Mouse (Mus musculus) MEL (cell line): ENCODE data around the gene Fbxw11.

Source experiments
- CTCF ChIP-seq, 3 experiments: IDR thresholded peaks in 2 of 3; conservative IDR thresholded peaks in 1 of 3; 2 replicates each; pipeline ENCODE4 v1.5.1; 2011 to 2012; ENCODE audit warnings: low read length in 3 of 3, low read depth in 2 of 3, mild to moderate bottlenecking in 2 of 3, improper control_type of control experiment in 1 of 3, inconsistent platforms in 1 of 3, mixed read lengths in 1 of 3, moderate library complexity in 1 of 3; ENCODE audit not compliant: control insufficient read depth in 1 of 3, insufficient read depth in 1 of 3, poor library complexity in 1 of 3, severe bottlenecking in 1 of 3
- EP300 ChIP-seq, 2 experiments: IDR thresholded peaks; 2 replicates each; pipeline ENCODE4 v1.6.1; 2011; ENCODE audit warnings: improper control_type of control experiment in 2 of 2, low read length in 2 of 2, low read depth in 1 of 2, mild to moderate bottlenecking in 1 of 2
- POLR2A ChIP-seq, 2 experiments: IDR thresholded peaks; 2 replicates each; pipeline ENCODE4 v1.6.1; 2011 to 2012; ENCODE audit warnings: low read length in 2 of 2, mild to moderate bottlenecking in 2 of 2, control low read depth in 1 of 2, improper control_type of control experiment in 1 of 2, low read depth in 1 of 2, moderate library complexity in 1 of 2; ENCODE audit not compliant: control insufficient read depth in 1 of 2, insufficient read depth in 1 of 2, poor library complexity in 1 of 2
- POLR2AphosphoS5 ChIP-seq: IDR thresholded peaks from 2 replicates; pipeline ENCODE4 v1.6.1; 2012; ENCODE audit warnings: low read depth, borderline replicate concordance, mild to moderate bottlenecking, inconsistent platforms, low read length, moderate library complexity, mixed read lengths

DNA sequence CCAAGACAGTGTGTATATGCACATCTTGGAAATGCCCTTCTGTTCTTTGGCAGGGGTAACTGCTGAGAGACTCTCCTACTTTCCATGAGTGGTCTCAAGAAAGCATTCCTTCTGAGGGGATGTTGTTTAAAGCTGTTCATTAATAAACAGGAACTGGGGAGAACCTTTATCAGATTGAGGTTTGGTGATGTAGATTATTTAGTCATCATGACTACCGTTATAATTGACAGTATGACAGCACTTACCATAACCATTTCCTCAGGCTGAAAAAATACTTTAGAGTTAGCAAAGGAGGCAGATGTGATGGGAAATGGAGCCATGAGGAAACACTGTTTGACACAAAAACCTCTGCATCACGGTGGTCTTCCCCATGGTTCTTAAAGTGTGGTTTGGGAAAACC lies 80.8 kb downstream of the Fbxw11 start:
- TF ChIP-seq POLR2AphosphoS5 = no peak
- TF ChIP-seq CTCF (IDR thresholded peaks at IDR 0.05 in 2 of 3, conservative IDR thresholded peaks at IDR 0.05 in 1 of 3; ENCODE audit: control insufficient read depth in 1 of 3, insufficient read depth in 1 of 3, low read depth in 2 of 3, low read length in 3 of 3, poor library complexity in 1 of 3, severe bottlenecking in 1 of 3) = no peak
- no peak for TF ChIP-seq POLR2A (IDR thresholded peaks at IDR 0.05; ENCODE audit: control insufficient read depth in 1 of 2, insufficient read depth in 1 of 2, low read depth in 1 of 2, low read length in 2 of 2, poor library complexity in 1 of 2)
- no peak for TF ChIP-seq EP300 (IDR thresholded peaks at IDR 0.05; ENCODE audit: low read depth in 1 of 2, low read length in 2 of 2)
